Mouse (Mus musculus): ENCODE data around the gene Hat1. TPM values are rescaled to one million over a fixed set of nuclear protein-coding genes. Genes with fewer than 3 reads are reported as not detected.

Gene Hat1
- polyA plus RNA-seq, 1 experiment from 2014 or later, result 52.2 TPM

GRCm38 (mm10) chr2:71483046-71483716, 94.4 kb downstream of the Hat1 start:
- Histone ChIP-seq H3K4me1 (ENCODE audit: control insufficient read depth, insufficient read depth, low read depth, low read length) (no peaks in the 10 kb centered on the region), H3K27me3 (replicated peaks; ENCODE audit: control insufficient read depth, insufficient read depth, low read length) (no peaks in the 10 kb centered on the region), H3K4me2 (ENCODE audit: low read length) (no peak overlapping the region), H3K27ac (ENCODE audit: low read depth, low read length) (no peak overlapping the region), H3K9ac (ENCODE audit: low read depth, low read length) (no peak overlapping the region), H3K36me3 (ENCODE audit: control insufficient read depth, insufficient read depth, low read length) (no peaks in the 10 kb centered on the region), H3K4me3 (ENCODE audit: low read length) (no peak overlapping the region), H3K9me3 (ENCODE audit: control insufficient read depth, low read length) (no peaks in the 10 kb centered on the region)
- no peak for ATAC-seq
- 69% methylated on average over 10 of the region's 10 CpGs for WGBS

- ATAC-seq, result peak; percentile 54; the same call in 1 of the 2 replicates
- no peaks in the 10 kb centered on the region for H3K36me3 ChIP-seq (ENCODE audit: control insufficient read depth, insufficient read depth, low read length)
- H3K4me2 ChIP-seq (ENCODE audit: low read length), result no peak overlapping the region
- H3K4me3 ChIP-seq (ENCODE audit: low read length), result no peak overlapping the region
- H3K4me1 ChIP-seq (ENCODE audit: control insufficient read depth, insufficient read depth, low read depth, low read length), result no peaks in the 10 kb centered on the region
- no peak overlapping the region for H3K27ac ChIP-seq (ENCODE audit: low read depth, low read length)
- 26% methylated on average over 5 of the region's 5 CpGs for WGBS
- no peak overlapping the region for H3K9ac ChIP-seq (ENCODE audit: low read depth, low read length)
- H3K27me3 ChIP-seq (replicated peaks; ENCODE audit: control insufficient read depth, insufficient read depth, low read length), result no peaks in the 10 kb centered on the region
- H3K9me3 ChIP-seq (ENCODE audit: control insufficient read depth, low read length), result no peaks in the 10 kb centered on the region
These were observed 94.9 kb downstream of the Hat1 start for GRCm38 (mm10) chr2:71483717-71484066.

Other genes with a start within 250 kb of the Hat1 start
- 145 and 167 TPM in 2 replicates for gene Dync1i2, start 177.3 kb upstream of the Hat1 start, polyA plus RNA-seq (2015; fragmentation: Nextera tagmentation; extraction: Ambion mirVana)
- gene Slc25a12, start 21.2 kb upstream of the Hat1 start, polyA plus RNA-seq (2015; fragmentation: Nextera tagmentation; extraction: Ambion mirVana), result 125 and 129 TPM in 2 replicates
- gene Metap1d, start 64.3 kb downstream of the Hat1 start, polyA plus RNA-seq (2015; fragmentation: Nextera tagmentation; extraction: Ambion mirVana), result 31.7 and 31.9 TPM in 2 replicates
- gene Dlx1, start 139.2 kb downstream of the Hat1 start, polyA plus RNA-seq (2015; fragmentation: Nextera tagmentation; extraction: Ambion mirVana), result 0.09 and 9.5 TPM in 2 replicates
- gene Dlx2, start 157.8 kb downstream of the Hat1 start, polyA plus RNA-seq (2015; fragmentation: Nextera tagmentation; extraction: Ambion mirVana), result 0.20 and 2.0 TPM in 2 replicates

Measured in hindbrain, embryonic 16.5 days (tissue).